In the genomic region with DNA sequence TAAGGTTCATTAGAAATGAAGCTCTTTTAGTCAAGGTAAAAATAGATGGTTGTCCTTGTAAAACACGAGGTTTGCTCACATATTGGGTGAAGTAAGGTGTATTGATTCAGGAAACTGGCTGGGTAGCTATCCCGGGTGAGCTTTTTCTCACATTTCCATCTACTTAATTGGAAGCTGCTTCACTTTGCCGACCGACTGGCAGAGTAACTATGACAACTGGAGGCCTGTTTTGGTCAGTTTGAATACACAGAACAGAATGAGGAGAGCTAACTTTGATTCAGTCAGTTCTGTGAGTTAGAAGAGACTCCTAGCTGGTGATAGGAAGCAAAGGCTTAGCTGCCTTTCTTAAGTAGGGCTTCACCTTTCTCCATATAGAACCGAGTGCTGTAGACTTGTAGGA, we compare ENCODE assay signal across 13 mouse cellular contexts.
"Had no signal": no experiment of that assay in that cellular context is flagged by ENCODE, and none has a peak within 500 bp of the region (broad histone marks: within the 10 kb centered on the region; RNA-seq: fewer than 3 reads in every experiment).

No protein-coding gene starts in this region.

- H3K4me3 ChIP-seq: limb, embryonic 13.5 days; midbrain, embryonic 10.5 days had no signal

- H3K4me2 ChIP-seq: limb, embryonic 13.5 days had no signal

- H3K9ac ChIP-seq: limb, embryonic 13.5 days; liver, embryonic 14.5 days had no signal

- H3K27ac ChIP-seq: kidney, postnatal 0 days; limb, embryonic 13.5 days; liver, embryonic 14.5 days; midbrain, embryonic 10.5 days had no signal

- H3K9me3 ChIP-seq: limb, embryonic 13.5 days; midbrain, embryonic 10.5 days had no signal

- DNase-seq: kidney, adult 9 months; kidney, postnatal 36 days; left cerebral cortex, postnatal 4 days; lung, adult 18-20 months; lung, postnatal 4 days; right cerebral cortex, adult 18-20 months; right cerebral cortex, postnatal 25 days; thymus, adult 18-20 months; thymus, postnatal 14 days had no signal

- H3K27me3 ChIP-seq: limb, embryonic 13.5 days had no signal
